18 mouse cellular contexts compared by ENCODE assay signal in the genomic region with DNA sequence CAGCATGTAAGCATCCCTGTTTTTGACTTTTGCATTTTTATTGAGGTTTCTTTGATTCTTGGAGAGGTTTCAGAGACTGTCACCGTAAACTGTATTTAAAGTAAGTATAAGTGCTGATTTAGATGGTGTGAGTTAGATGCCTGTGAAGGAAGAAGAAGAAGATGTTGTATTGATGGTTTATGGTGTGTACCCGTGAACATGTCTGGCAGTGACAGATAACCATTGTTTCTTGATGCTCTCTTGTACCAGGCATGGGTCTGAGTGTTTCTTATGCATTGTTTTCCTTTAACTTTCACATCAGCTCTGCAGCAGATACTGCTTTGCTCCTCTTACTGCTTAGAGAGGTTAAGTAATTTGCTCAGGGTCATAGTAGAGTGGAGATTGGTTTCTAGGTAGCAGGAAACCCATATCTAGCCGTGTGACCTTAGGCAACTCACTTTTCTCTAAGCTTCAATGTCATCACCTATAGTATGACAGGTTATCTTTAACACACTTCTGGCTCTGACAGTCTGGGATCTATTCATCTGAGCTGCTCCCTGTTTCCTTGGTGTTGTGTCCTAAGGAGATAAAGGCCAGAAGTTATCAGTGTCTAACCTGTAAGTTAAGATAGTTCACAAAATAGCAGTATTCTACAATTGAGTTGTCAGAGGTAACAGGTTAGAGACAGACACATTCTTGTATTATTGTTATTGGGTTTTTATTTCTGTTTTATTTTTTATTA.
"Had no signal": no experiment of that assay in that cellular context is flagged by ENCODE, and none has a peak within 500 bp of the region (broad histone marks: within the 10 kb centered on the region; RNA-seq: fewer than 3 reads in every experiment).

No protein-coding gene starts in this region.

- H3K4me1 ChIP-seq: intestine, embryonic 15.5 days; limb, embryonic 10.5 days; limb, embryonic 13.5 days; midbrain, embryonic 13.5 days had no signal

- H3K27me3 ChIP-seq: intestine, embryonic 15.5 days; limb, embryonic 13.5 days; midbrain, embryonic 13.5 days had no signal

- ATAC-seq: intestine, embryonic 15.5 days; lung, postnatal 0 days; midbrain, embryonic 13.5 days; midbrain, embryonic 16.5 days had no signal

- H3K4me2 ChIP-seq: intestine, embryonic 15.5 days; limb, embryonic 13.5 days; lung, embryonic 14.5 days; midbrain, embryonic 13.5 days had no signal

- H3K4me3 ChIP-seq: intestine, embryonic 15.5 days; limb, embryonic 10.5 days; limb, embryonic 13.5 days; midbrain, embryonic 13.5 days; myocyte had no signal

- H3K9ac ChIP-seq: intestine, embryonic 15.5 days; limb, embryonic 13.5 days; lung, embryonic 14.5 days; midbrain, embryonic 13.5 days had no signal

- H3K27ac ChIP-seq: intestine, embryonic 15.5 days; limb, embryonic 10.5 days; limb, embryonic 13.5 days; midbrain, embryonic 13.5 days; stomach, postnatal 0 days had no signal

- H3K9me3 ChIP-seq: intestine, embryonic 15.5 days; limb, embryonic 10.5 days; limb, embryonic 13.5 days; midbrain, embryonic 13.5 days had no signal

- H3K36me3 ChIP-seq: intestine, embryonic 15.5 days; limb, embryonic 10.5 days; limb, embryonic 13.5 days; midbrain, embryonic 13.5 days had no signal

- DNase-seq: kidney, adult 18-20 months; kidney, adult 9 months; lung, postnatal 36 days; right cerebral cortex, adult 18-20 months; right cerebral cortex, postnatal 14 days; right cerebral cortex, postnatal 4 days; thymus, adult 2 months; thymus, postnatal 14 days; thymus, postnatal 4 days had no signal
